Mouse (Mus musculus): ENCODE results near the gene Babam2. TPM values are rescaled to one million over a fixed set of nuclear protein-coding genes. Genes with fewer than 3 reads are reported as not detected.

Gene Babam2
- polyA plus RNA-seq, 1 experiment: 38.7 TPM

DNA sequence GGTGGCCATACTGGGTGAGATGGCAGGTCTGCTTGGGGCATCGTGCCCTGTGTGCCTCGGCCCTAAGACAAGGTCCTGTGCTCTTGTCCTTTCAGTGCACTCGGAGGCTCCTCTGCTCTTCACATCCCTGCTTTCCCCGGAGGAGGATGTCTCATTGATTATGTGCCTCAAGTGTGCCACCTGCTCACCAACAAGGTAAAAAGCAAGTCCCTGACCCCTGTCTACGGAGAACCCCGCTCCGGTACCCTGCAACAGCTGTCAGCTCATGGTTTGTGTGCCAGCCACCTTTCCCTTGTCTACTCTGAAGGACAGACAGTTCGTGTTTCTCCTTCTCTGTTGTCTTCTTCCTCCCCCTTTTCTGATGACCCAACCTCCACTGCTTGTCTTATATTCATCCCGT lies 303.8 kb downstream of the Babam2 start:
- no peak overlapping the region for H3K4me3 ChIP-seq (ENCODE audit: insufficient read depth, low read depth, low read length)
- WGBS: 90% methylated on average over 9 of the region's 9 CpGs
- no peak overlapping the region for H3K27ac ChIP-seq (ENCODE audit: insufficient read depth, low read depth, low read length)
- H3K27me3 ChIP-seq (replicated peaks; ENCODE audit: control insufficient read depth, insufficient read depth, low read length): no peaks in the 10 kb centered on the region
- H3K36me3 ChIP-seq (ENCODE audit: control insufficient read depth, insufficient read depth, low read length): no peaks in the 10 kb centered on the region
- DNase-seq: no peak
- H3K4me1 ChIP-seq (ENCODE audit: control insufficient read depth, insufficient read depth, low read length): 0 out of 2 replicates have a peak, but pooled peaks cover 7% of the 10 kb centered on the region
- TF ChIP-seq POLR2A (IDR thresholded peaks at IDR 0.05; ENCODE audit: low read depth, low read length) (no peak), CTCF (conservative IDR thresholded peaks at IDR 0.05; ENCODE audit: insufficient read depth, insufficient read length, low read depth, low read length) (no peak)

DNA sequence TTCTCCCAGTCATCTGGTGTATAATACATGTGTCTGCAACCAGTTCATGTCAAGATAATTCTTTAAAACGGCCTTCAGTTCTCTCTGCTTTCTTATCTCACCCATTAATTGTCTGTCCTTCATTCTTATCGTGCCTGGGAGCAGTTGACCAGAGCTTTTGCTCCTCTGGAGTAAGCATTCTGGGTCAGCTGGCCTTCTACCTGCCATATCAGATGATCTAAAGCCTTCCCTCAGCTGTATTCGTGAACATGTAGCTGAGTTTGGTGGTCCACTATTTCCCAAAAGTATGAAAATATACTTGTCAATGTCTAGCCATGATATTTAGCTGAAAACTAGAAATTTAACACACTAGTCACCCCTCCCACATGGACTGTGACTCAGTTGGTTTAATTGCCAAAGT lies 304.3 kb downstream of the Babam2 start:
- no peaks in the 10 kb centered on the region; the same call in 1 of the 2 replicates for H3K36me3 ChIP-seq (ENCODE audit: control insufficient read depth, insufficient read depth, low read length)
- WGBS: 60% methylated on average over 3 of the region's 3 CpGs
- DNase-seq: no peak
- no peak overlapping the region for H3K4me3 ChIP-seq (ENCODE audit: insufficient read depth, low read depth, low read length)
- no peak for TF ChIP-seq POLR2A (IDR thresholded peaks at IDR 0.05; ENCODE audit: low read depth, low read length)
- no peak for TF ChIP-seq CTCF (conservative IDR thresholded peaks at IDR 0.05; ENCODE audit: insufficient read depth, insufficient read length, low read depth, low read length)
- 0 out of 2 replicates have a peak, but pooled peaks cover 7% of the 10 kb centered on the region for H3K4me1 ChIP-seq (ENCODE audit: control insufficient read depth, insufficient read depth, low read length)
- H3K27ac ChIP-seq (ENCODE audit: insufficient read depth, low read depth, low read length): no peak overlapping the region
- no peaks in the 10 kb centered on the region for H3K27me3 ChIP-seq (replicated peaks; ENCODE audit: control insufficient read depth, insufficient read depth, low read length)

DNA sequence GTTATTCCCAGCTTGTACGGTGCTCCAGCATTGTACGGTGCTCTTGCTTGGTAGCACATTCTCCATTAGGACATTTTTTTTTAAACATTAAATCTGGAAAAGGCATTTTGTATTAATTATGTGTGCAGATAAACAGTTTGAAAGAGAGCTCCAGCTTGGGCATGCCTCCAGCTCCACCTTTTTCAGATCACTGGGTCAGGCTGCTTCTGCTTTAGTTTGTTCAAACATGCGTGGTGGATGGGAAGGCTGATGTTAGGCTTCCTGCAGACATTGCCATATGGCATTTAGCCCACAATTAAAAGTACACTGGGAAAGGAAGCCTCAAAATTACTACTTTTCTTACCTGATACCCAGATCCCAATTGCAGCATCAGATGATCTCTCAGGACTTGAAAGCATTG lies 310.9 kb downstream of the Babam2 start:
- no peaks in the 10 kb centered on the region for H3K4me1 ChIP-seq (ENCODE audit: control insufficient read depth, insufficient read depth, low read length)
- peaks cover 3% of the 10 kb centered on the region for H3K36me3 ChIP-seq (ENCODE audit: control insufficient read depth, insufficient read depth, low read length)
- no peak for TF ChIP-seq CTCF (conservative IDR thresholded peaks at IDR 0.05; ENCODE audit: insufficient read depth, insufficient read length, low read depth, low read length)
- TF ChIP-seq POLR2A (IDR thresholded peaks at IDR 0.05; ENCODE audit: low read depth, low read length): no peak
- H3K4me3 ChIP-seq (ENCODE audit: insufficient read depth, low read depth, low read length): no peak overlapping the region
- DNase-seq: no peak
- no peak overlapping the region for H3K27ac ChIP-seq (ENCODE audit: insufficient read depth, low read depth, low read length)
- WGBS: 72% methylated on average over 3 of the region's 3 CpGs
- no peaks in the 10 kb centered on the region for H3K27me3 ChIP-seq (replicated peaks; ENCODE audit: control insufficient read depth, insufficient read depth, low read length)

DNA sequence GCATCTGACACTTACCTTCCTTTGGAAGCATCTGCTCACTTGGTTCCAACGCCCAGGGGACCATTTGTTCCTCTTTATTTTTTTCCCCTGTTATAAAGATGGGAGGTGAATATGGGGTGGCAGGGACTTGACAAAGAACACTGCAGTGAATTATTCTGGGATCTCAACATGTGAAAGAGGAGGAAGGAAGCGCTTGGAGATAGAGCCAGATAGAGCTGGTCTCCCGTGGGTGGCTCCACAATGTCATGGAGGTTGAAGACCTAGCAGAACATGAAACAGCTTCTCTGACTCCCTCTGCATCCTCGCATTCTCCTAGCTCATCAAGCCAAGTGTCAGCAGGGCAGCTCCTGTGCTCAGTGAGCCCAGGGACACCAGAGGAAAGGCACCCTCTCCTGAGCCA lies 312.6 kb downstream of the Babam2 start:
- no peak for DNase-seq
- Histone ChIP-seq H3K4me3 (ENCODE audit: insufficient read depth, low read depth, low read length) (no peak overlapping the region), H3K4me1 (ENCODE audit: control insufficient read depth, insufficient read depth, low read length) (no peaks in the 10 kb centered on the region), H3K36me3 (ENCODE audit: control insufficient read depth, insufficient read depth, low read length) (peaks cover 3% of the 10 kb centered on the region), H3K27me3 (replicated peaks; ENCODE audit: control insufficient read depth, insufficient read depth, low read length) (no peaks in the 10 kb centered on the region), H3K27ac (ENCODE audit: insufficient read depth, low read depth, low read length) (no peak overlapping the region)
- TF ChIP-seq CTCF (conservative IDR thresholded peaks at IDR 0.05; ENCODE audit: insufficient read depth, insufficient read length, low read depth, low read length) (no peak), POLR2A (IDR thresholded peaks at IDR 0.05; ENCODE audit: low read depth, low read length) (no peak)
- WGBS: 81% methylated on average over 4 of the region's 4 CpGs

DNA sequence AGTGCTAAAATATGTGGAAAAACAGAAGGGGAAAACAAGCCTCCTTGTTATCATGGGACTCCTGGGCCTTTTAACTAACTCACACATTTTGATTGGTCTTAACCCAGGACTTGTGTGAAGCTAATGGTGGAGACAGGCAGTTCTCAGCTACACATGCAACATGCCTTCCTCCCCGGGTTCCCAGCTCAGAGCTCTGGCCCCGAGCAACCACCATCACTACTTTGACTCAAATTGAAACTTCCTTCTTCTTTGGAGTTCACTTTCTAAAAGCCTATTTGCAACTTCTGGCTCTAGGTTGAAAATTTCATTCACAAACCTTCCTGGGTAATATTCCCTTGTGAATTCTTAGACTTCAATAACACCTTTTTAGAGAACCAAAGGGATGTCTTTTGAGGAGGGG lies 315.6 kb downstream of the Babam2 start:
- TF ChIP-seq CTCF (conservative IDR thresholded peaks at IDR 0.05; ENCODE audit: insufficient read depth, insufficient read length, low read depth, low read length) (no peak), POLR2A (IDR thresholded peaks at IDR 0.05; ENCODE audit: low read depth, low read length) (no peak)
- no peak for DNase-seq
- no peak overlapping the region for H3K27ac ChIP-seq (ENCODE audit: insufficient read depth, low read depth, low read length)
- H3K4me3 ChIP-seq (ENCODE audit: insufficient read depth, low read depth, low read length): no peak overlapping the region
- no peaks in the 10 kb centered on the region for H3K36me3 ChIP-seq (ENCODE audit: control insufficient read depth, insufficient read depth, low read length)
- 95% methylated on average over 2 of the region's 2 CpGs for WGBS
- no peaks in the 10 kb centered on the region for H3K4me1 ChIP-seq (ENCODE audit: control insufficient read depth, insufficient read depth, low read length)
- no peaks in the 10 kb centered on the region for H3K27me3 ChIP-seq (replicated peaks; ENCODE audit: control insufficient read depth, insufficient read depth, low read length)

DNA sequence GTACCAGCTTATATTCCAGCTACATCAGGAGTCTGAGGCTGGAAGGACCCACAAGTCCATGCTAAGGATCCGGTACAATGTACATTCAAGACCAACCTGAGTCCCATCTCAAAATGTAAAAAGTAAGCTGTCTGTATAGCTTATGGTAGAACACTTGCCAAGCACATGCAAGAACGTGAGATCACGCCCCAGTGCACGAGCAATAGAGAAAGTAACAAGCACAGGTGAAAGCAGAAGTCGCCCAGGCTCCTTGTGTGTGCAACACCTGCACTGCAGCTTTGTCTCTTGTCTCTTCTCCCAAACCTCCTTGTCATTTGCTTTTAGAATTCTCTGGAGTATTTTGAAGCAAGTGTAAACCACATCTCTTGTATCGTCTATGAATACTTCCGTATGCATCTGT lies 317.3 kb downstream of the Babam2 start:
- WGBS: 94% methylated on average over 7 of the region's 7 CpGs

DNA sequence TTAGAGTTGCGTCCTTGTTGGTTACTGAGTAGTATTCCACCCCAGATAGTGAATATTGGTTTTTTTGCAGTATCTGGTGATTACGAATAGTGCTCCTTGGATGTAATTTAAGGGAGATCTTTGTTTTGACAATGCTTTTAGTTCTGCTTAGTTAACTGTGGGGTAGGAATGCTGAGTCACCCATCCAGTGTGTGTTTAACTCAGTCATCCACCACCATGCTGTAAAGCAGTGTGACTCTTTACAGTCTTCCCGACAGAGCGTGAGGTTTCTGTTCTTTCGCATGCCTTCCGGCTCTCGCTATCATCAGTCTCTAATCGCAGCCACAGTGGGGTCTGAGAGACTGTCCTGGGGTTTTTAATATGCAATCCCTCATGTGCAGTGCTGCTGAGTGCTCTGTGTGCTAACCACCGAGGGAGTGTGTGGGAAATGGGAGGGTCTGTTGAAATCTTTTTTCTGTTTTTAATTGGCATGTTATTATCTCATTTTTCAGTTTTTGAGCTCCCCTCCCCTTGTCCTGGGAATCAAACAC lies 318.5 kb downstream of the Babam2 start:
- no peak for DNase-seq
- WGBS: 83% methylated on average over 9 of the region's 9 CpGs

More for the DNA sequence above, 317.3 kb downstream of the Babam2 start:
- Histone ChIP-seq H3K4me1 (ENCODE audit: control insufficient read depth, insufficient read depth, low read length) (no peaks in the 10 kb centered on the region), H3K4me3 (ENCODE audit: insufficient read depth, low read depth, low read length) (no peak overlapping the region), H3K27ac (ENCODE audit: insufficient read depth, low read depth, low read length) (no peak overlapping the region), H3K27me3 (replicated peaks; ENCODE audit: control insufficient read depth, insufficient read depth, low read length) (no peaks in the 10 kb centered on the region), H3K36me3 (ENCODE audit: control insufficient read depth, insufficient read depth, low read length) (no peaks in the 10 kb centered on the region)
- TF ChIP-seq CTCF (conservative IDR thresholded peaks at IDR 0.05; ENCODE audit: insufficient read depth, insufficient read length, low read depth, low read length): no peak
- no peak for TF ChIP-seq POLR2A (IDR thresholded peaks at IDR 0.05; ENCODE audit: low read depth, low read length)
- DNase-seq: no peak

More for the DNA sequence above, 318.5 kb downstream of the Babam2 start:
- Histone ChIP-seq H3K4me1 (ENCODE audit: control insufficient read depth, insufficient read depth, low read length) (no peaks in the 10 kb centered on the region), H3K36me3 (ENCODE audit: control insufficient read depth, insufficient read depth, low read length) (no peaks in the 10 kb centered on the region), H3K27me3 (replicated peaks; ENCODE audit: control insufficient read depth, insufficient read depth, low read length) (no peaks in the 10 kb centered on the region), H3K27ac (ENCODE audit: insufficient read depth, low read depth, low read length) (no peak overlapping the region), H3K4me3 (ENCODE audit: insufficient read depth, low read depth, low read length) (no peak overlapping the region)
- TF ChIP-seq CTCF (conservative IDR thresholded peaks at IDR 0.05; ENCODE audit: insufficient read depth, insufficient read length, low read depth, low read length) (no peak), POLR2A (IDR thresholded peaks at IDR 0.05; ENCODE audit: low read depth, low read length) (no peak)

Data from kidney, adult 2 months (tissue).